In genomic region chr17:66123816-66124610, GRCm38 (mm10) we compare ENCODE assay signal across 8 mouse cellular contexts. TPM values are rescaled to one million over a fixed set of nuclear protein-coding genes. Genes with fewer than 3 reads are reported as not detected.
A peak's percentile ranks its signal among the peaks of the same experiment; 100 is the strongest.
DNase-seq lines count a peak whose midpoint lies in the region; ATAC-seq and TF ChIP-seq lines count a peak whose summit lies in the region.

No protein-coding gene starts in this region.

- peak overlapping the region; percentile 38; the same call in 1 of the 2 replicates for H3K9ac ChIP-seq in hindbrain, postnatal 0 days (replicated peaks; ENCODE audit: low read length)
- peak overlapping the region; percentile 53 for H3K9ac ChIP-seq in midbrain, embryonic 14.5 days (replicated peaks; ENCODE audit: low read length)

- ATAC-seq in hindbrain, postnatal 0 days = no peak
- ATAC-seq in midbrain, embryonic 14.5 days (ENCODE audit: low FRiP score, low TSS enrichment) = peak; percentile 15; the same call in 1 of the 2 replicates

- TF ChIP-seq CTCF in spleen, adult 2 months (IDR thresholded peaks at IDR 0.05; ENCODE audit: extremely low read depth, insufficient read depth, insufficient read length, insufficient replicate concordance) = no peak
- TF ChIP-seq CTCF in hindbrain, postnatal 0 days (IDR thresholded peaks at IDR 0.05; ENCODE audit: low read depth) = no peak

- WGBS in spleen, adult 2 months = 3% methylated on average over 20 of the region's 20 CpGs
- WGBS in hindbrain, postnatal 0 days = 3% methylated on average over 20 of the region's 20 CpGs
- WGBS in midbrain, embryonic 14.5 days = 2% methylated on average over 20 of the region's 20 CpGs

- peak overlapping the region; percentile 98; the same call in 1 of the 2 replicates for H3K27ac ChIP-seq in spleen, adult 2 months (ENCODE audit: insufficient read depth, low read length)
- peak overlapping the region; percentile 69; the same call in 1 of the 2 replicates for H3K27ac ChIP-seq in hindbrain, postnatal 0 days
- H3K27ac ChIP-seq in midbrain, embryonic 14.5 days (replicated peaks; ENCODE audit: low read depth, low read length) = no peak overlapping the region

- H3K9me3 ChIP-seq in hindbrain, postnatal 0 days (ENCODE audit: low read length) = no peaks in the 10 kb centered on the region
- no peaks in the 10 kb centered on the region for H3K9me3 ChIP-seq in midbrain, embryonic 14.5 days (ENCODE audit: control insufficient read depth, low read length)

- H3K4me3 ChIP-seq in spleen, adult 2 months (ENCODE audit: extremely low read depth, insufficient read depth, insufficient read length) = peak overlapping the region; percentile 99
- peak overlapping the region; percentile 80 for H3K4me3 ChIP-seq in hindbrain, postnatal 0 days (ENCODE audit: low read length)
- H3K4me3 ChIP-seq in midbrain, embryonic 14.5 days (replicated peaks; ENCODE audit: low read depth, low read length) = peak overlapping the region; percentile 71

- no peak for DNase-seq in spleen, adult 2 months (ENCODE audit: low read depth in 1 of 2, low spot score in 2 of 2)
- DNase-seq in spleen, adult 18-20 months = no peak
- peak; percentile 52 for DNase-seq in embryo, embryonic 9.5 days (ENCODE audit: extremely low spot score)
- DNase-seq in hindbrain, postnatal 0 days (ENCODE audit: low spot score) = no peak
- no peak for DNase-seq in midbrain, embryonic 14.5 days
- DNase-seq in cerebellum, adult 18-20 months = no peak
- no peak for DNase-seq in right cerebral cortex, postnatal 4 days
- DNase-seq in cerebellum, adult 9-11 months = no peak

- no peaks in the 10 kb centered on the region; the same call in 1 of the 2 replicates for H3K27me3 ChIP-seq in spleen, adult 2 months (ENCODE audit: control insufficient read depth, insufficient read depth, low read length)
- no peaks in the 10 kb centered on the region for H3K27me3 ChIP-seq in hindbrain, postnatal 0 days (ENCODE audit: insufficient read depth, low read length)
- no peaks in the 10 kb centered on the region for H3K27me3 ChIP-seq in midbrain, embryonic 14.5 days (ENCODE audit: control insufficient read depth, insufficient read depth, low read length)

- no peak for TF ChIP-seq POLR2A in spleen, adult 2 months (IDR thresholded peaks at IDR 0.05; ENCODE audit: low read depth, low read length)

- peaks cover 8% of the 10 kb centered on the region; the same call in 1 of the 2 replicates for H3K36me3 ChIP-seq in spleen, adult 2 months (ENCODE audit: control insufficient read depth, insufficient read depth, low read length)
- H3K36me3 ChIP-seq in hindbrain, postnatal 0 days (ENCODE audit: insufficient read depth, low read length) = peaks cover 13% of the 10 kb centered on the region
- peaks cover 15% of the 10 kb centered on the region for H3K36me3 ChIP-seq in midbrain, embryonic 14.5 days (ENCODE audit: control insufficient read depth, insufficient read depth, low read length)

- peak overlapping the region; percentile 75 for H3K4me2 ChIP-seq in hindbrain, postnatal 0 days (ENCODE audit: low read depth, low read length)
- H3K4me2 ChIP-seq in midbrain, embryonic 14.5 days (ENCODE audit: low read length) = peak overlapping the region; percentile 71

- H3K4me1 ChIP-seq in spleen, adult 2 months (ENCODE audit: control insufficient read depth, insufficient read depth, insufficient read length) = peaks cover 3% of the 10 kb centered on the region
- H3K4me1 ChIP-seq in hindbrain, postnatal 0 days (ENCODE audit: insufficient read depth, low read length) = no peaks in the 10 kb centered on the region
- H3K4me1 ChIP-seq in midbrain, embryonic 14.5 days (ENCODE audit: control insufficient read depth, insufficient read depth, low read length) = 0 out of 2 replicates have a peak, but pooled peaks cover 5% of the 10 kb centered on the region

RNA-seq across cellular contexts. Expression of gene Ddx11, which starts 0.7 kb away (rescaled TPM):
- 6.7 and 7.3 TPM in 2 replicates for polyA plus RNA-seq in spleen, adult 2 months (2012; rRNA removed)
- total RNA-seq in hindbrain, postnatal 0 days (2014; rRNA removed) = 12.4 and 13.9 TPM in 2 replicates
- 4.0 and 5.0 TPM in 2 replicates for polyA plus RNA-seq in hindbrain, postnatal 0 days (2015; fragmentation: Nextera tagmentation; extraction: Ambion mirVana)
- 2.4 and 4.8 TPM in 2 replicates for polyA plus RNA-seq in midbrain, embryonic 14.5 days (2014; fragmentation: Nextera tagmentation; extraction: Ambion mirVana)

RNA-seq across cellular contexts. Expression of gene Washc1, which starts 12.7 kb away (rescaled TPM):
- polyA plus RNA-seq in spleen, adult 2 months (2012; rRNA removed) = 36.3 and 43.7 TPM in 2 replicates
- 60.9 and 61.5 TPM in 2 replicates for total RNA-seq in hindbrain, postnatal 0 days (2014; rRNA removed)
- polyA plus RNA-seq in hindbrain, postnatal 0 days (2015; fragmentation: Nextera tagmentation; extraction: Ambion mirVana) = 41.4 and 41.9 TPM in 2 replicates
- 36.2 and 41.4 TPM in 2 replicates for polyA plus RNA-seq in midbrain, embryonic 14.5 days (2014; fragmentation: Nextera tagmentation; extraction: Ambion mirVana)

RNA-seq across cellular contexts. Expression of gene Ndufv2, which starts 22.7 kb away (rescaled TPM):
- 15.3 and 16.4 TPM in 2 replicates for polyA plus RNA-seq in spleen, adult 2 months (2012; rRNA removed)
- 73.4 and 73.6 TPM in 2 replicates for total RNA-seq in hindbrain, postnatal 0 days (2014; rRNA removed)
- polyA plus RNA-seq in hindbrain, postnatal 0 days (2015; fragmentation: Nextera tagmentation; extraction: Ambion mirVana) = 481 and 484 TPM in 2 replicates
- 363 and 404 TPM in 2 replicates for polyA plus RNA-seq in midbrain, embryonic 14.5 days (2014; fragmentation: Nextera tagmentation; extraction: Ambion mirVana)

RNA-seq across cellular contexts. Expression of gene Ankrd12, which starts 47.1 kb away (rescaled TPM):
- polyA plus RNA-seq in spleen, adult 2 months (2012; rRNA removed) = 3.5 and 3.9 TPM in 2 replicates
- total RNA-seq in hindbrain, postnatal 0 days (2014; rRNA removed) = 37.2 and 41.5 TPM in 2 replicates
- 171 and 173 TPM in 2 replicates for polyA plus RNA-seq in hindbrain, postnatal 0 days (2015; fragmentation: Nextera tagmentation; extraction: Ambion mirVana)
- 152 and 168 TPM in 2 replicates for polyA plus RNA-seq in midbrain, embryonic 14.5 days (2014; fragmentation: Nextera tagmentation; extraction: Ambion mirVana)

Comparison
In these comparisons a context has a peak if more than half of its experiments do, and no peak if none do; other contexts are left out.
1. RNA of gene Ndufv2, which starts 22.7 kb away (polyA plus RNA-seq): 481 to 484 TPM in hindbrain, postnatal 0 days and 363 to 404 TPM in midbrain, embryonic 14.5 days; 15.3 to 16.4 TPM in spleen, adult 2 months; every median in the first group is over 10 times any median in the second.
2. Peak in every context shown above with its lines, with median percentiles within 50 percentile points of each other: H3K4me3 ChIP-seq.